Mouse (Mus musculus) lung, embryonic 16.5 days (tissue): ENCODE results near the gene Mlana. TPM values are rescaled to one million over a fixed set of nuclear protein-coding genes. Genes with fewer than 3 reads are reported as not detected.

Experiments
- ATAC-seq: fragments of 200-750 bp; cut with Nextera tagmentation; 2 replicates; pipeline ENCODE4 v1.8.0; 2017; ENCODE audit warnings: low read depth, mild to moderate bottlenecking, moderate library complexity
- H3K27ac ChIP-seq: fragments of 300-500 bp; sonication (generic); 2 replicates; pipeline ENCODE4 v1.5.1; 2014; ENCODE audit warnings: mild to moderate bottlenecking, control low read depth, low read length
- H3K27me3 ChIP-seq: fragments of 300-500 bp; sonication (generic); 2 replicates; pipeline ENCODE4 v1.6.1; 2014; ENCODE audit warnings: low read depth, low read length, mixed read lengths; ENCODE audit not compliant: control insufficient read depth, insufficient read depth
- H3K36me3 ChIP-seq: fragments of 300-500 bp; sonication (generic); 2 replicates; pipeline ENCODE4 v1.6.1; 2014; ENCODE audit warnings: low read length; ENCODE audit not compliant: control insufficient read depth, insufficient read depth
- H3K4me1 ChIP-seq: fragments of 300-500 bp; sonication (generic); replicated peaks from 2 replicates; pipeline ENCODE4 v1.6.1; 2014; ENCODE audit warnings: low read length, mixed read lengths; ENCODE audit not compliant: control insufficient read depth, insufficient read depth
- H3K4me2 ChIP-seq: fragments of 300-500 bp; sonication (generic); 2 replicates; pipeline ENCODE4 v1.6.1; 2014; ENCODE audit warnings: low read depth, low read length, control low read depth
- H3K4me3 ChIP-seq: fragments of 300-500 bp; sonication (generic); 2 replicates; pipeline ENCODE4 v1.5.1; 2014; ENCODE audit warnings: mild to moderate bottlenecking, low read length, control low read depth
- H3K9ac ChIP-seq: fragments of 300-500 bp; sonication (generic); 2 replicates; pipeline ENCODE4 v1.6.1; 2014; ENCODE audit warnings: low read length, control low read depth
- H3K9me3 ChIP-seq: fragments of 300-500 bp; sonication (generic); 2 replicates; pipeline ENCODE4 v1.6.1; 2016; ENCODE audit warnings: low read length; ENCODE audit not compliant: control insufficient read depth
- WGBS: fragments of 180-500 bp; shearing (Covaris S2); extraction: QIAGEN DNeasy Blood & Tissue Kit; methylation state at CpG from one replicate; pipeline ENCODE4 v1.1.7; 2014; 5-methylcytosine and 5-hydroxymethylcytosine counted together
- polyA plus RNA-seq: library from polyadenylated mRNA; unstranded; fragments of >200 nt; fragmentation: Nextera tagmentation; extraction: Ambion mirVana; gene quantifications from 2 replicates; pipeline ENCODE4 v1.2.1, GENCODE M21; 2015

Gene Mlana
- polyA plus RNA-seq, 1 experiment from 2014 or later: not detected

GRCm38 (mm10) chr19:29670247-29670646, 27.4 kb upstream of the Mlana start:
- Histone ChIP-seq H3K4me1 (no peaks in the 10 kb centered on the region), H3K4me3 (no peak overlapping the region), H3K27ac (no peak overlapping the region), H3K27me3 (peaks cover 63% of the 10 kb centered on the region), H3K9me3 (no peaks in the 10 kb centered on the region), H3K9ac (no peak overlapping the region), H3K36me3 (no peaks in the 10 kb centered on the region), H3K4me2 (no peak overlapping the region)
- no peak for ATAC-seq
- WGBS: 84% methylated on average over 6 of the region's 6 CpGs

GRCm38 (mm10) chr19:29671160-29671559, 26.5 kb upstream of the Mlana start:
- no peaks in the 10 kb centered on the region for H3K36me3 ChIP-seq
- no peak overlapping the region for H3K27ac ChIP-seq
- no peak overlapping the region for H3K4me2 ChIP-seq
- H3K27me3 ChIP-seq: peaks cover 63% of the 10 kb centered on the region
- 85% methylated on average over 2 of the region's 2 CpGs for WGBS
- H3K9me3 ChIP-seq: no peaks in the 10 kb centered on the region
- H3K4me1 ChIP-seq: no peaks in the 10 kb centered on the region
- no peak overlapping the region for H3K4me3 ChIP-seq
- no peak for ATAC-seq
- H3K9ac ChIP-seq: no peak overlapping the region

- Histone ChIP-seq H3K4me2 (no peak overlapping the region), H3K27ac (no peak overlapping the region), H3K36me3 (no peaks in the 10 kb centered on the region), H3K9ac (no peak overlapping the region), H3K27me3 (peaks cover 61% of the 10 kb centered on the region), H3K4me1 (no peaks in the 10 kb centered on the region), H3K4me3 (no peak overlapping the region), H3K9me3 (no peaks in the 10 kb centered on the region)
- 89% methylated on average over 13 of the region's 13 CpGs for WGBS
- ATAC-seq: no peak
Measured at GRCm38 (mm10) chr19:29672660-29673059, 25.0 kb upstream of the Mlana start.

- H3K9me3 ChIP-seq: no peaks in the 10 kb centered on the region
- no peaks in the 10 kb centered on the region for H3K4me1 ChIP-seq
- H3K4me2 ChIP-seq: no peak overlapping the region
- no peak overlapping the region for H3K4me3 ChIP-seq
- ATAC-seq: no peak
- H3K36me3 ChIP-seq: no peaks in the 10 kb centered on the region
- H3K9ac ChIP-seq: no peak overlapping the region
- peaks cover 67% of the 10 kb centered on the region for H3K27me3 ChIP-seq
- 89% methylated on average over 7 of the region's 7 CpGs for WGBS
- no peak overlapping the region for H3K27ac ChIP-seq
Measured at GRCm38 (mm10) chr19:29674946-29675345, 22.7 kb upstream of the Mlana start.

GRCm38 (mm10) chr19:29675562-29676078, 22.0 kb upstream of the Mlana start:
- Histone ChIP-seq H3K9ac (no peak overlapping the region), H3K27me3 (peaks cover 67% of the 10 kb centered on the region), H3K4me1 (no peaks in the 10 kb centered on the region), H3K4me3 (no peak overlapping the region), H3K4me2 (no peak overlapping the region), H3K9me3 (no peaks in the 10 kb centered on the region), H3K36me3 (no peaks in the 10 kb centered on the region), H3K27ac (no peak overlapping the region)
- ATAC-seq: no peak
- WGBS: 43% methylated on average over 9 of the region's 9 CpGs

GRCm38 (mm10) chr19:29676479-29677193, 21.0 kb upstream of the Mlana start:
- 82% methylated on average over 10 of the region's 10 CpGs for WGBS
- Histone ChIP-seq H3K27ac (no peak overlapping the region), H3K36me3 (no peaks in the 10 kb centered on the region), H3K4me1 (no peaks in the 10 kb centered on the region), H3K9me3 (no peaks in the 10 kb centered on the region), H3K4me3 (no peak overlapping the region), H3K4me2 (no peak overlapping the region), H3K27me3 (peaks cover 67% of the 10 kb centered on the region), H3K9ac (no peak overlapping the region)
- ATAC-seq: no peak

- Histone ChIP-seq H3K36me3 (no peaks in the 10 kb centered on the region), H3K27ac (no peak overlapping the region), H3K4me1 (no peaks in the 10 kb centered on the region), H3K9me3 (no peaks in the 10 kb centered on the region), H3K4me2 (no peak overlapping the region), H3K27me3 (peaks cover 65% of the 10 kb centered on the region), H3K4me3 (no peak overlapping the region), H3K9ac (no peak overlapping the region)
- no peak for ATAC-seq
- 75% methylated on average over 6 of the region's 6 CpGs for WGBS
Measured at GRCm38 (mm10) chr19:29678181-29678778, 19.3 kb upstream of the Mlana start.

- Histone ChIP-seq H3K27me3 (peaks cover 65% of the 10 kb centered on the region), H3K36me3 (no peaks in the 10 kb centered on the region), H3K4me2 (no peak overlapping the region), H3K4me1 (no peaks in the 10 kb centered on the region), H3K9ac (no peak overlapping the region), H3K4me3 (no peak overlapping the region), H3K27ac (no peak overlapping the region), H3K9me3 (peaks cover 14% of the 10 kb centered on the region)
- ATAC-seq: peak; percentile 83
- WGBS: 33% methylated on average over 13 of the region's 13 CpGs
Measured at GRCm38 (mm10) chr19:29680182-29681152, 17.2 kb upstream of the Mlana start.
